Mouse (Mus musculus): ENCODE data around the gene Fndc9. TPM values are rescaled to one million over a fixed set of nuclear protein-coding genes. Genes with fewer than 3 reads are reported as not detected.
A peak's percentile ranks its signal among the peaks of the same experiment; 100 is the strongest.

Gene Fndc9
- polyA plus RNA-seq, 1 experiment from 2014 or later, result 0.09 TPM

DNA sequence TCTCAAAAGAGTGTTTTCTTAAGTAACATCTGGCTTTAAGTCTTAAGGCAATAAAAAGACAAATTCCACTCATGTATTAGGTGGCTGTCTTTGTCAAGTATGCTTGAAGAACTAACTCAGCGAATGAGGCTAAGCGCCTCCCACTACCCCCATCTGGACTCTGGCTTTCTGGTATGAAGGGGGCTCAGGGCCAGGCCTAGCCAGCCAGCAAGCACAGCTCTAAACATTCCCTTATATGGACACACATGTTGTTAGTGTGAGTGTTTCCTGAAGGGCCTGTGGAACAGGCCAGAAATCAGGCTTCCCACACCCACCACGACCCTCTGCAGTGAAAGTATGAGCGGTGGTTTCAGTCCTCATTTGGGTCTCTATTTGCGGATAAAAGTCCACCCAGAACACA, 21.5 kb upstream of the Fndc9 start:
- H3K4me1 ChIP-seq (replicated peaks), result peaks cover 62% of the 10 kb centered on the region
- peak overlapping the region; percentile 97 for H3K27ac ChIP-seq (ENCODE audit: poor library complexity, severe bottlenecking)
- H3K9me3 ChIP-seq (replicated peaks), result no peaks in the 10 kb centered on the region
- no peaks in the 10 kb centered on the region for H3K27me3 ChIP-seq (replicated peaks)
- no peak overlapping the region for H3K9ac ChIP-seq
- WGBS, result 20% methylated on average over 5 of the region's 5 CpGs
- ATAC-seq (ENCODE audit: insufficient number of reproducible peaks, low FRiP score), result peak; percentile 46; the same call in 1 of the 2 replicates
- H3K36me3 ChIP-seq, result no peaks in the 10 kb centered on the region
- H3K4me3 ChIP-seq, result no peak overlapping the region
- H3K4me2 ChIP-seq, result no peak overlapping the region

DNA sequence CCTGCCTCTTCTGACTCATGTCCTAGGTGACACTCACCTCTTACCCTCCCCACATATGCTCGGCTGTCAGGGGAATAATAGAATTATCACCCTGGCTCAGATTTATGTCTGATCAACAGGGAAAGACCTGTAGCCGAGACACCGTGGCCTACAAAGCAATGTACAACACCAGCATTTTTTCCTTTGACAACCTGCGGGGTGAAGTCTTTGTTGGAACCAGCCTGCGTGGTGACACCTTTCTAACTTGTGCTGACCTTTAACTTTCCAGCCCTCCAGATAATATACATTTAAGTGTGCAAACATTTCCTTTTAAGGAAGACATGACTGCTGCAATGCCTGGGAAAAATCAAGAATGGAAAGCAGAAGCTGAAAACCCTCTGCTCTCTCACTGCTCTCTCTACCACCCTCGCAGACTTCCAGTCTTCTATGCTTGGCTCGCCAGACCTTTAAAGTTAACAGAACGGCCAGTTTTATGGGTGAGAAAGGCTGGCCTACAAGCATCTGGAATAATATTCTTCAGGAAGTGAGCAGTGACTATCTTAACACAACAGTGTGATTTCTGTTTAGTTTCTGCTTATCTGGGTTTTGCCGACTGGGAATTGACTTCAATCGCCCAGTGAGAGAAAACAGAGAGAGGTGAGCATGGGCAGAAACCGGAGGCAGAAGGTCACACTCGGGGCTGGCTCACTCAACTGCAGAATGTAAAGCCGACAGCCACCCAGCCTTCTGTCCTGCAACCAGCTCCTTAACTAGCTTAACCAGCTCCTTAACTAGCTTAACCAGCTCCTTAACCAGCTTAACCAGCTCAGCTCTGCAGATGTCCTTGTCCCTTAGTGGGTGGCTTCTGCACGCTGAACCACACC, 20.7 kb upstream of the Fndc9 start:
- H3K36me3 ChIP-seq, result no peaks in the 10 kb centered on the region
- peak overlapping the region; percentile 97 for H3K27ac ChIP-seq (ENCODE audit: poor library complexity, severe bottlenecking)
- H3K27me3 ChIP-seq (replicated peaks), result no peaks in the 10 kb centered on the region
- ATAC-seq (ENCODE audit: insufficient number of reproducible peaks, low FRiP score), result peak; percentile 75
- peaks cover 66% of the 10 kb centered on the region for H3K4me1 ChIP-seq (replicated peaks)
- peak overlapping the region; percentile 40; the same call in 1 of the 2 replicates for H3K9ac ChIP-seq
- H3K4me2 ChIP-seq, result peak overlapping the region; percentile 45; the same call in 1 of the 2 replicates
- WGBS, result 9% methylated on average over 14 of the region's 14 CpGs
- no peaks in the 10 kb centered on the region for H3K9me3 ChIP-seq (replicated peaks)
- no peak overlapping the region for H3K4me3 ChIP-seq

DNA sequence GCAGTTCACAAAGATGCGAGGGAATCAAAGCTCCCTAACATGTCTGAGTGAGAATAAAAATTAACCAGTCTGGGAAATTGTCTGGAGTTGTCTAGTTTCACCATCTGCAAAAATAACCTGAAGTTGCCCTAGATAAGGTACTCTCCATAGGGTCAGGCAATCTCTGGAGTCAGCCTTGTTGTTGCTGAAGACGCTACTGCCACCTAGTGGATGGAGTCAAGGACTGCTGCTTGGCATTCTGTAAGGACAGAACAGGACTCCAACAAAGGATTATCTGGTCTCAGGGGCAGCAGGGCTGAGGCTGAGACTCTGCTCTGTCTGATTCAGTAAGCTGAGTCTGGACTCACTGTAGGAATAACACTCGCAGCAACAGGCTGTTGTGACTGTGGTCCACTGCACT, 20.0 kb upstream of the Fndc9 start:
- H3K9me3 ChIP-seq (replicated peaks), result no peaks in the 10 kb centered on the region
- H3K27ac ChIP-seq (ENCODE audit: poor library complexity, severe bottlenecking), result peak overlapping the region; percentile 97
- peak overlapping the region; percentile 45; the same call in 1 of the 2 replicates for H3K4me2 ChIP-seq
- H3K36me3 ChIP-seq, result no peaks in the 10 kb centered on the region
- no peak overlapping the region for H3K4me3 ChIP-seq
- no peaks in the 10 kb centered on the region for H3K27me3 ChIP-seq (replicated peaks)
- WGBS, result 11% methylated on average over 3 of the region's 3 CpGs
- peak overlapping the region; percentile 40; the same call in 1 of the 2 replicates for H3K9ac ChIP-seq
- peaks cover 66% of the 10 kb centered on the region for H3K4me1 ChIP-seq (replicated peaks)
- peak; percentile 61 for ATAC-seq (ENCODE audit: insufficient number of reproducible peaks, low FRiP score)

DNA sequence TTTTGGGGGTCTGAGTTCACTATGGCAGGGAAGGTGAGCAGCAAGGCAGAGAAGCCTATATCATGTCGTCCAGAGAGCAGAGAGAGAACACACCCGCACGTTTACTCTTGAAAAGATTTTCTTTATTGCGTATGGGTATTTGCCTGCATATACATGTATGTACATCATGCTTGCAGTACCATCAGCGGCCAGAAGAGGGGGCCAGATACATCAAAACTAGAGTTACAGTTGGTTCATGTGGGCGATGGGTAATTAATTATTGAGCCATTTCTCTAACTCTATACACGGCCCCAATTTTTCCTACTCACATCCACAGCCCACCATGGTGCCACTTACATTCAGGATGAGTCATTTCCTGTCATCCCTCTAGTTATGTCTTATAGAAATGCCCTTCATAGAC, 18.7 kb upstream of the Fndc9 start:
- H3K4me2 ChIP-seq, result no peak overlapping the region
- H3K9me3 ChIP-seq (replicated peaks), result no peaks in the 10 kb centered on the region
- H3K4me3 ChIP-seq, result no peak overlapping the region
- H3K9ac ChIP-seq, result no peak overlapping the region
- H3K36me3 ChIP-seq, result no peaks in the 10 kb centered on the region
- H3K4me1 ChIP-seq (replicated peaks), result peaks cover 63% of the 10 kb centered on the region
- ATAC-seq (ENCODE audit: insufficient number of reproducible peaks, low FRiP score), result no peak
- 68% methylated on average over 7 of the region's 7 CpGs for WGBS
- no peaks in the 10 kb centered on the region for H3K27me3 ChIP-seq (replicated peaks)
- H3K27ac ChIP-seq (ENCODE audit: poor library complexity, severe bottlenecking), result no peak overlapping the region

DNA sequence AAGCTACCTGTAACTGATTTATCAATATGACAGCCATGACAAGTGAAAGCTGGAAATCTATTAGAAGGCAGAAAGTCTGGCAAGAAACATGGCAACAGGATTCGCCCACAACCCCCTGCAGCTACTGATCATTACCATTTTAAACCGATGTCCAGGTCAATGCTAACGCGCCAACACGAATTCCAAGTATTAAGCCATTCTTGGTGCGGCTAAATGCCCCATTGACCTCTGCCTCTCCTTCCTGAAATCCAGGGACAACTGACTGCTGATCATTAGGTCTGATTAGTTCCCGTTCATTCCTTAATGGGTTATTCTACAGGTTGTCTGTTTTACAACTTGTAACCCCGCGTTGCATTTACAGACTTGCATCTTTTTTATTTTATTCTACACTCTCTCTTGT, 17.6 kb upstream of the Fndc9 start:
- ATAC-seq (ENCODE audit: insufficient number of reproducible peaks, low FRiP score), result no peak

DNA sequence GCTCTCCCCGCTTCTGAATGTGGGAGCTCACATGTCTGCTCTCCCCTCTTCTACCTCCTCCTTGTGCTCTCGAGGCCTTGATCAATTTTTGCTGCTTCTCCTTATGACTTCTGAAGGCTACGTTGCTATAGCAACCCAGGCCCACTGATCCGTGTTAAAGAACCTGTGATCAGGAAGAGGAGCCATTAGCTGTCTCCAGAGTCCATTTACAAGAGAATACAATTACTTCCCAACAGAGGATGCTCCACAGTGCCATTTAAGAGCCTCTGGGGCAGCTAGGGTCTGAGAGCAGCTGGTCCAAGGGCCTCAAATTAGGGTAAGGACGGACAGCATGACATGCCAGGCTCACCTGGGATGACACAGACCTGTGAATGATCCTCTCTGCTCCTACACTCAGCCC, 16.7 kb upstream of the Fndc9 start:
- no peak for ATAC-seq (ENCODE audit: insufficient number of reproducible peaks, low FRiP score)
- Histone ChIP-seq H3K9me3 (replicated peaks) (no peaks in the 10 kb centered on the region), H3K27me3 (replicated peaks) (no peaks in the 10 kb centered on the region), H3K4me3 (no peak overlapping the region), H3K4me1 (replicated peaks) (peaks cover 45% of the 10 kb centered on the region), H3K4me2 (no peak overlapping the region), H3K27ac (ENCODE audit: poor library complexity, severe bottlenecking) (no peak overlapping the region), H3K9ac (no peak overlapping the region), H3K36me3 (no peaks in the 10 kb centered on the region)
- WGBS, result 53% methylated on average over 5 of the region's 5 CpGs

More for the DNA sequence above, 17.6 kb upstream of the Fndc9 start:
- Histone ChIP-seq H3K27ac (ENCODE audit: poor library complexity, severe bottlenecking) (no peak overlapping the region), H3K4me2 (no peak overlapping the region), H3K4me1 (replicated peaks) (peaks cover 54% of the 10 kb centered on the region), H3K36me3 (no peaks in the 10 kb centered on the region), H3K4me3 (no peak overlapping the region), H3K9me3 (replicated peaks) (no peaks in the 10 kb centered on the region), H3K9ac (no peak overlapping the region), H3K27me3 (replicated peaks) (no peaks in the 10 kb centered on the region)
- 88% methylated on average over 9 of the region's 9 CpGs for WGBS

DNA sequence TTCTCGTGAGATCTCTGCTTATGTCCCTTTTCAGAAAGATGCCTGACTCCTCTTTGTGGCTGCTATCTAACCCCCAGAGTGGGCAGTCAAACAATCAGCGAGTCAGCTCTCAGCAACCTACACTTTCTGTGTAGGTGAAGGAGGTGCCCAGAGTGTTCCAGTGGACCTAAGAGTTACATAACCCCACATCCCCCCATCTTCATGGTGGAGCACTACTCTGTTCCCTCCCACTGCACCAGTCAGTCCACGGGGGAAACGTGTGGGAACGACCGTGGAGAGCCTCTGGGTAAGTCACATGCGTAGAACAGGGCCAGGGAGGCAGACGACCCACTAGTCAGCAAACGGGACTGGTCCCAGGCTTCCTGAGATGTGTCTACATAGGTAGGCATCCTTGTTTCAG, 16.0 kb upstream of the Fndc9 start:
- no peak overlapping the region for H3K27ac ChIP-seq (ENCODE audit: poor library complexity, severe bottlenecking)
- H3K4me3 ChIP-seq, result no peak overlapping the region
- 83% methylated on average over 9 of the region's 9 CpGs for WGBS
- H3K9me3 ChIP-seq (replicated peaks), result no peaks in the 10 kb centered on the region
- no peak overlapping the region for H3K9ac ChIP-seq
- no peak for ATAC-seq (ENCODE audit: insufficient number of reproducible peaks, low FRiP score)
- H3K27me3 ChIP-seq (replicated peaks), result no peaks in the 10 kb centered on the region
- H3K4me2 ChIP-seq, result no peak overlapping the region
- no peaks in the 10 kb centered on the region for H3K36me3 ChIP-seq
- peaks cover 39% of the 10 kb centered on the region for H3K4me1 ChIP-seq (replicated peaks)

DNA sequence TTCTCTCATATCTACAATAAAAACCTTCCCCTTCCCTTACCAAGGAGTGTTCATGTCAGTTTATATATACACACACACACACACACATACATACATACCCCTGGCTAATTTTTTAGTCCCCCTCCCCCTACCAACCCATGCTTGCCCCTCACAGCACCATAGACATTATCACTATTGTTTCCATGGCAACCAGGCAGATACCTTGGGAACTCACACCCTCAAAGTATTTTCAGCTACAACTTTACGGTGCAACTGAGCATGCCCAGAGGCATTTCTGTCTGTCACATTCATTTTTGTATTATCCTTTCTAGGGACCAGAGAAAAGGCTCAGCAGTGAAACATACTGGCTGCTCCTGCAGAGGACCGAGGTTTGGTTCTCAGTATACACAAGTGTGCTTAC, 15.1 kb upstream of the Fndc9 start:
- no peak overlapping the region for H3K4me3 ChIP-seq
- H3K4me2 ChIP-seq, result no peak overlapping the region
- WGBS, result 57% methylated on average over 2 of the region's 2 CpGs
- no peak overlapping the region for H3K9ac ChIP-seq
- no peaks in the 10 kb centered on the region for H3K36me3 ChIP-seq
- H3K4me1 ChIP-seq (replicated peaks), result peaks cover 30% of the 10 kb centered on the region
- no peak for ATAC-seq (ENCODE audit: insufficient number of reproducible peaks, low FRiP score)
- no peak overlapping the region for H3K27ac ChIP-seq (ENCODE audit: poor library complexity, severe bottlenecking)
- H3K9me3 ChIP-seq (replicated peaks), result no peaks in the 10 kb centered on the region
- H3K27me3 ChIP-seq (replicated peaks), result no peaks in the 10 kb centered on the region

DNA sequence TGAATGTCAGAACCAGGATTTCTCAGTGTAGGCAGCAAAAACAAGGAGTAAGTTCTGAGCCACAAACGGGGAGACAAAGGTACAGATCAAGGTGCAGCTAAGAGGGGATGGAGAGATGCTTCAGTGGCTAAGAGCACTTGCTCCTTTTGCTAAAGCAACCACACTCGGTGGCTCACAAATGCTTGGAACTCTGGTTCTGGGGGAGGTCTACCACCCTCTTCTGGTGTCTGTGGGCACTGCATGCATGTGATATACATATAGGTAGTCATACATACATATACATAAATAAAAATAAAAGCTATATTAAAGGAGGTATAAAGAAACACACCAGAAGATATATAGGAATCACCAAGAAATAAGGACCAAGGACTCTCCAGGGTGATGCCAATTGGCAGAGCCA, 11.8 kb upstream of the Fndc9 start:
- Histone ChIP-seq H3K27me3 (replicated peaks) (no peaks in the 10 kb centered on the region), H3K36me3 (no peaks in the 10 kb centered on the region), H3K4me3 (no peak overlapping the region), H3K4me2 (no peak overlapping the region), H3K4me1 (replicated peaks) (peaks cover 24% of the 10 kb centered on the region), H3K27ac (ENCODE audit: poor library complexity, severe bottlenecking) (no peak overlapping the region), H3K9me3 (replicated peaks) (no peaks in the 10 kb centered on the region), H3K9ac (no peak overlapping the region)
- ATAC-seq (ENCODE audit: insufficient number of reproducible peaks, low FRiP score), result no peak
- WGBS, result 73% methylated on average over 2 of the region's 2 CpGs

DNA sequence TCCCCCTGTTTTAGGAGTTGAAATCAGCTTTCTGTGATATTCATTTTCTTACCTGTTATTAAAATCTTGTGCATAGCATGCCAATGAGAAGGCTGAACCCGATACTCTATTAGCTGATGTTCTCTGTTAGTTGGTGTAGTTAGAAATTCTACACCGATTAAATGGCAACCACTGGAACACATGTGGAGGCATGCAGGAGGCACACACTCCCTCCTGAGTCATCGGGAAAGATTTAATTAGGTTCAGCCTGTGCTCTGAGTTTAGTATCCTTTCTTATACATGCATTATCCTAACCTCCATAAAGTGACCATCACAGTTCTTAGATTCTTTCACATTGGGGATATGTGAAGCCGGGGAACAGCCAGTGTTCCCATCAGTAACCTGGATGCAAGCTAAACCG, 10.0 kb upstream of the Fndc9 start:
- WGBS, result 87% methylated on average over 5 of the region's 5 CpGs
- Histone ChIP-seq H3K4me1 (replicated peaks) (peaks cover 10% of the 10 kb centered on the region), H3K27ac (ENCODE audit: poor library complexity, severe bottlenecking) (no peak overlapping the region), H3K27me3 (replicated peaks) (no peaks in the 10 kb centered on the region), H3K9ac (no peak overlapping the region), H3K36me3 (no peaks in the 10 kb centered on the region), H3K4me2 (no peak overlapping the region), H3K4me3 (no peak overlapping the region), H3K9me3 (replicated peaks) (no peaks in the 10 kb centered on the region)
- ATAC-seq (ENCODE audit: insufficient number of reproducible peaks, low FRiP score), result no peak

DNA sequence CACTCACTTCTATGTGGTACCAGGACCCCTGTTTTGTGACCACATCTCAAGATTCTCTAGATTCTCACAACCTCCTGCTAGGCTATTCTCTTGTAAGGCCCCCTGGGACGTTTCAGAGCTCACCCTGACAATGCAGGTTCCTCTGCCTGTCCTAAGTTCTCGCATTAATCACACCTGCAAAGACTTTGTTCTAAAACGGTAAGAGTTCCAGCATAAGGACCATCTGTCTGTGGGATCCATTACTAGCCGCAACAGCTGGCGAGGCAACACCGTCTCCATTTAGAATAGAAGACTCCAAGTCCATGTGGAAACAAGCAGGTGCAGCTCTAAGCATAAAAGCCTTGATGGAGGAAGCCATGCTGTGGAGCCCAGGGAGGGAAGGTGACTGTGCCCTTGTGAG, 5.1 kb upstream of the Fndc9 start:
- 70% methylated on average over 6 of the region's 6 CpGs for WGBS
- no peak overlapping the region for H3K4me3 ChIP-seq
- peaks cover 7% of the 10 kb centered on the region; the same call in 1 of the 2 replicates for H3K4me1 ChIP-seq (replicated peaks)
- H3K4me2 ChIP-seq, result no peak overlapping the region
- no peaks in the 10 kb centered on the region for H3K36me3 ChIP-seq
- H3K9me3 ChIP-seq (replicated peaks), result no peaks in the 10 kb centered on the region
- no peaks in the 10 kb centered on the region for H3K27me3 ChIP-seq (replicated peaks)
- no peak for ATAC-seq (ENCODE audit: insufficient number of reproducible peaks, low FRiP score)
- no peak overlapping the region for H3K9ac ChIP-seq
- no peak overlapping the region for H3K27ac ChIP-seq (ENCODE audit: poor library complexity, severe bottlenecking)

DNA sequence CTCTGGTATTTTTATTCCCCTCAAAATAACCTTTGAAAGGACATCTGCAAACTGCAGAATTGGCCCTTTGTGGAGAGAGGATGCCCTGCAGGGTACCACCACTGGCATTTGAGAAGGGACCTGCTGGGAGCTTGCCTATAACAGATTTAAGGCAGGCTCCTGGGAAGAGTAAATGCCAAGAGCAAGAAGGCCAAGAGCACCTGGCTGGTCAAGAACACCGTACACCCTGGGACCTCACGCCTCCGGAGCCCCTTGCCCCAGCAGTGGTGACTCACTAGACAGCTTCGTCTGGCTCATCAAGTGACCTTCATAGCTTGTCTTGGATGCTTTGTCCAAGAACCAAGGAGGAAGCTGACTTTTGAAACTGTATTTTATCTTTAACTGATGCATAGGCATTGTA, 2.5 kb upstream of the Fndc9 start:
- no peak overlapping the region for H3K4me3 ChIP-seq
- no peak overlapping the region for H3K4me2 ChIP-seq
- H3K9ac ChIP-seq, result no peak overlapping the region
- no peak for ATAC-seq (ENCODE audit: insufficient number of reproducible peaks, low FRiP score)
- H3K27me3 ChIP-seq (replicated peaks), result no peaks in the 10 kb centered on the region
- no peaks in the 10 kb centered on the region for H3K36me3 ChIP-seq
- peaks cover 7% of the 10 kb centered on the region; the same call in 1 of the 2 replicates for H3K4me1 ChIP-seq (replicated peaks)
- H3K9me3 ChIP-seq (replicated peaks), result no peaks in the 10 kb centered on the region
- H3K27ac ChIP-seq (ENCODE audit: poor library complexity, severe bottlenecking), result no peak overlapping the region
- WGBS, result 83% methylated on average over 4 of the region's 4 CpGs
